Comparison of ENCODE assay signal across 11 mouse cellular contexts in the genomic region with DNA sequence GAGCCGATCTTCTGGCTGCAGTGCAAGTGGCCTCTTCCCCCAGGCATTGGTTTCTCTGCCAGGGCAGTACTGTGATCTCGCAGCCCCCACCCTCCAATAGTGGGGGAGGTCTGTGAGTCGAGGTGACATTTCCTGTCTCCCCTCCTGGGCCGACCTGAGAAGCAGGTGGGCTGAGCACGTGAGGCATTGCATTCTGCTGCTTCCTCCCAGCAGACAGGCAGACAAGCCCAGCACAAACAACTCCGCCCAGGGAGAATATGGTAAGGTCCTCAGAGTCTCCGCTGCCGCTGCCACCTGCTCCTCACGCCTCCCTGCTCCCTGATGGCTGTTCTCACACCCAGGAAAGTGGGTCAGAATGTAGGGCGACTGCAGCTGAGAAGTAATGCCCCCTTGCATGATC. TPM values are rescaled to one million over a fixed set of nuclear protein-coding genes. Genes with fewer than 3 reads are reported as not detected.
DNase-seq lines count a peak whose midpoint lies in the region; ATAC-seq and TF ChIP-seq lines count a peak whose summit lies in the region.
"Had no signal": no experiment of that assay in that cellular context is flagged by ENCODE, and none has a peak within 500 bp of the region (broad histone marks: within the 10 kb centered on the region; RNA-seq: fewer than 3 reads in every experiment).

No protein-coding gene starts in this region.

- H3K36me3 ChIP-seq in forebrain, embryonic 10.5 days (replicated peaks), result no peaks in the 10 kb centered on the region
- no peaks in the 10 kb centered on the region; the same call in 1 of the 2 replicates for H3K36me3 ChIP-seq in forebrain, postnatal 0 days (ENCODE audit: insufficient read depth)
- H3K36me3 ChIP-seq in megakaryocyte, embryonic 14.5 days (replicated peaks; ENCODE audit: low read length), result peaks cover 90% of the 10 kb centered on the region
- no peaks in the 10 kb centered on the region for H3K36me3 ChIP-seq in thymus, adult 2 months (ENCODE audit: control insufficient read depth, insufficient read depth, low read length)
- H3K36me3 ChIP-seq: embryonic facial prominence, embryonic 12.5 days; stomach, embryonic 15.5 days had no signal

- no peaks in the 10 kb centered on the region for H3K9me3 ChIP-seq in forebrain, embryonic 10.5 days
- H3K9me3 ChIP-seq in forebrain, postnatal 0 days (ENCODE audit: low read length), result no peaks in the 10 kb centered on the region
- H3K9me3 ChIP-seq in megakaryocyte, embryonic 14.5 days, result no peaks in the 10 kb centered on the region
- H3K9me3 ChIP-seq: embryonic facial prominence, embryonic 12.5 days; stomach, embryonic 15.5 days had no signal

- H3K4me3 ChIP-seq in forebrain, embryonic 10.5 days, result no peak overlapping the region
- no peak overlapping the region for H3K4me3 ChIP-seq in forebrain, postnatal 0 days (ENCODE audit: low read depth, low read length)
- H3K4me3 ChIP-seq in megakaryocyte, embryonic 14.5 days (replicated peaks), result peak overlapping the region; percentile 23
- no peak overlapping the region for H3K4me3 ChIP-seq in cortical plate, adult 2 months (ENCODE audit: insufficient read depth, low read length)
- no peak overlapping the region for H3K4me3 ChIP-seq in thymus, adult 2 months (ENCODE audit: control insufficient read depth, insufficient read depth, low read length)
- H3K4me3 ChIP-seq: embryonic facial prominence, embryonic 12.5 days; stomach, embryonic 15.5 days had no signal

- no peak for TF ChIP-seq CTCF in forebrain, postnatal 0 days (IDR thresholded peaks at IDR 0.05; ENCODE audit: low read depth)
- TF ChIP-seq CTCF in cortical plate, adult 2 months (IDR thresholded peaks at IDR 0.05; ENCODE audit: extremely low read depth, insufficient read depth, low read length), result no peak
- TF ChIP-seq CTCF in thymus, adult 2 months (IDR thresholded peaks at IDR 0.05; ENCODE audit: borderline replicate concordance, control insufficient read depth, extremely low read depth, insufficient read depth, low read length, poor library complexity), result no peak

- intact Hi-C loops in heart, postnatal 25 days (cut with DNase I), result no loop called here

- H3K27me3 ChIP-seq in forebrain, embryonic 10.5 days (ENCODE audit: poor library complexity, severe bottlenecking), result no peaks in the 10 kb centered on the region
- no peaks in the 10 kb centered on the region for H3K27me3 ChIP-seq in forebrain, postnatal 0 days (ENCODE audit: insufficient read depth, low read length)
- H3K27me3 ChIP-seq in megakaryocyte, embryonic 14.5 days (replicated peaks), result no peaks in the 10 kb centered on the region
- no peaks in the 10 kb centered on the region for H3K27me3 ChIP-seq in thymus, adult 2 months (ENCODE audit: control insufficient read depth, insufficient read depth, low read length)
- H3K27me3 ChIP-seq: embryonic facial prominence, embryonic 12.5 days; stomach, embryonic 15.5 days had no signal

- H3K9ac ChIP-seq in forebrain, postnatal 0 days, result no peak overlapping the region
- H3K9ac ChIP-seq: embryonic facial prominence, embryonic 12.5 days; stomach, embryonic 15.5 days had no signal

- 43% methylated on average over 10 of the region's 10 CpGs for WGBS in forebrain, embryonic 10.5 days
- WGBS in forebrain, postnatal 0 days, result 31% methylated on average over 10 of the region's 10 CpGs
- 10% methylated on average over 10 of the region's 10 CpGs for WGBS in thymus, adult 2 months

- H3K4me2 ChIP-seq in forebrain, postnatal 0 days (ENCODE audit: low read depth), result no peak overlapping the region
- H3K4me2 ChIP-seq: embryonic facial prominence, embryonic 12.5 days; stomach, embryonic 15.5 days had no signal

- no peak for TF ChIP-seq POLR2A in cortical plate, adult 2 months (IDR thresholded peaks at IDR 0.05; ENCODE audit: extremely low read depth, insufficient read depth, low read length)
- TF ChIP-seq POLR2A in thymus, adult 2 months (IDR thresholded peaks at IDR 0.05; ENCODE audit: control insufficient read depth, extremely low read depth, insufficient read depth, low read length, poor library complexity), result no peak

- peak overlapping the region; percentile 60 for H3K27ac ChIP-seq in forebrain, embryonic 10.5 days
- no peak overlapping the region for H3K27ac ChIP-seq in forebrain, postnatal 0 days (ENCODE audit: low read depth, low read length)
- 0 out of 2 replicates have a peak overlapping the region, but pooled peaks have one; percentile 34 for H3K27ac ChIP-seq in cortical plate, adult 2 months (ENCODE audit: insufficient read depth, low read length)
- peak overlapping the region; percentile 76 for H3K27ac ChIP-seq in thymus, adult 2 months (ENCODE audit: control insufficient read depth, insufficient read depth, low read length)
- H3K27ac ChIP-seq: embryonic facial prominence, embryonic 12.5 days; stomach, embryonic 15.5 days had no signal

- DNase-seq in forebrain, embryonic 10.5 days (ENCODE audit: extremely low spot score, low spot score), result no peak
- DNase-seq in forebrain, postnatal 0 days, result no peak
- DNase-seq in thymus, adult 2 months, result peak; percentile 85
- DNase-seq in heart, postnatal 25 days (ENCODE audit: low spot score), result no peak
- no peak for DNase-seq in lung, postnatal 25 days (ENCODE audit: low spot score)

- no peak for ATAC-seq in forebrain, postnatal 0 days
- no peak for ATAC-seq in megakaryocyte, adult 5-6 weeks (ENCODE audit: poor library complexity, severe bottlenecking)

- peaks cover 37% of the 10 kb centered on the region for H3K4me1 ChIP-seq in forebrain, embryonic 10.5 days
- no peaks in the 10 kb centered on the region for H3K4me1 ChIP-seq in forebrain, postnatal 0 days (ENCODE audit: insufficient read depth)
- peaks cover 91% of the 10 kb centered on the region for H3K4me1 ChIP-seq in megakaryocyte, embryonic 14.5 days
- peaks cover 7% of the 10 kb centered on the region for H3K4me1 ChIP-seq in cortical plate, adult 2 months (ENCODE audit: control insufficient read depth, insufficient read depth, low read length)
- H3K4me1 ChIP-seq in thymus, adult 2 months (replicated peaks; ENCODE audit: control insufficient read depth, insufficient read depth, low read length), result peaks cover 17% of the 10 kb centered on the region

RNA-seq across cellular contexts. Expression of a gene that starts 37.7 kb away (rescaled TPM):
- 9.3 and 11.9 TPM in 2 replicates for polyA plus RNA-seq in forebrain, embryonic 10.5 days (2016; fragmentation: Nextera tagmentation; extraction: Ambion mirVana)
- 88.0 and 102 TPM in 2 replicates for total RNA-seq in forebrain, postnatal 0 days (2014; rRNA removed)
- 10.3 and 13.0 TPM in 2 replicates for polyA plus RNA-seq in forebrain, postnatal 0 days (2015; fragmentation: Nextera tagmentation; extraction: Ambion mirVana)
- polyA plus RNA-seq in megakaryocyte, embryonic 14.5 days (2012; ENCODE audit: insufficient read depth, low replicate concordance), result 11.2 and 43.4 TPM in 2 replicates
- total RNA-seq in megakaryocyte, adult 5-6 weeks (2015), result 41.1 and 43.8 TPM in 2 replicates
- 91.7 and 96.9 TPM in 2 replicates for total RNA-seq in megakaryocyte, adult 5-6 weeks (2017)
- polyA plus RNA-seq in cortical plate, adult 2 months (2012; rRNA removed), result 130 and 141 TPM in 2 replicates
- 26.3 and 29.6 TPM in 2 replicates for polyA plus RNA-seq in thymus, adult 2 months (2012; rRNA removed)
- total RNA-seq in heart, postnatal 25 days (2021), result 10 to 100 TPM; 17.2 to 26.4 TPM

RNA-seq across cellular contexts. Expression of a gene that starts 54.0 kb away (rescaled TPM):
- polyA plus RNA-seq in forebrain, embryonic 10.5 days (2016; fragmentation: Nextera tagmentation; extraction: Ambion mirVana), result 0.07 and 0.10 TPM in 2 replicates
- total RNA-seq in forebrain, postnatal 0 days (2014; rRNA removed), result 0.86 and 1.5 TPM in 2 replicates
- polyA plus RNA-seq in forebrain, postnatal 0 days (2015; fragmentation: Nextera tagmentation; extraction: Ambion mirVana), result 1.8 and 2.1 TPM in 2 replicates
- polyA plus RNA-seq in megakaryocyte, embryonic 14.5 days (2012; ENCODE audit: insufficient read depth, low replicate concordance), result 0.04 TPM in 1 of 2 replicates, not detected in the other
- 0.27 TPM in 1 of 2 replicates, not detected in the other for total RNA-seq in megakaryocyte, adult 5-6 weeks (2015)
- total RNA-seq in megakaryocyte, adult 5-6 weeks (2017), result 0.07 TPM in 1 of 2 replicates, not detected in the other
- 2.3 and 2.8 TPM in 2 replicates for polyA plus RNA-seq in cortical plate, adult 2 months (2012; rRNA removed)
- polyA plus RNA-seq in thymus, adult 2 months (2012; rRNA removed), result 3.8 and 4.6 TPM in 2 replicates
- 1 to 10 TPM; 3.0 to 3.9 TPM for total RNA-seq in heart, postnatal 25 days (2021)
- total RNA-seq: monocyte, adult 5-6 weeks had no signal
